8 mouse cellular contexts compared by ENCODE assay signal in the genomic region with DNA sequence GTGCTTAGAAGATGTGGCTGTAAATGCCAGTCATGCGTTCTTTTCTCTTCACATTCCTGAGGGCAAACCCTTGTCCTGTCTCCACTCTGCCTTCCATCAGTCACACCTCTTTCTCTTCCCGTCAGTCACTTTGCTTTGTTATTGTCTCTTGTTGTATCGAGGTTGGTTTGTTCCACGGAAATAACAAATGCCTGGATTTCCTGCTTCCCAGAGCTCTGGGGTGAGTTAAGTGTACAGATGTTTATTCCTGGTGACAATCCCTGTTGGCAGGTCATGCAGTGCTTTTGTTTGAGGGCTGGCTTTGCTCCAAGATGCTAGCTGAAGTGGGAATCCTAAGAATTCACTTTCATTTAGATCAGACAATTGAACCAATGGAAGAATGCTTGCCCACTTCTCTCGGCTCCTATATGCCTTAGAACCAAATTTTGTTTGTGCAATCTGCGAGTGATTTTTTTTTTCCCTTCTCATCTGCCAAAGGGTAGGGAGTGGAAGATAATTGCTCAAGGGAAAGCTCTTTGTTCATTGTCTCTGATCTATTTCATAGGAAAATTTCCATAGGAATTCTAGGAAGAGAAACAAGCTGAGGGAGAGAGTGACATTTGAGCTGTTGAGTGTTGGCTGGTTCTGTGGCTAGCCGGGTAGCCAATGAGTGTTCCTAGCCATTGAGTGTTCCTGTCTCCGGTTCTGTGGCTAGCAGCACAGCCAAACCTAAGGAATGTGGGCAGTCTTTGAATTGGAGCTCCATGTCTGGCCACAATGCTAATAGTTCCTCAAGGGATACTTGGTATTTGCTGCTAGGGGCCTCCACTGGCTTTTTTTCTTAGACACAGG.
DNase-seq lines count a peak whose midpoint lies in the region; ATAC-seq and TF ChIP-seq lines count a peak whose summit lies in the region.

No protein-coding gene starts in this region.

- H3K36me3 ChIP-seq in heart, postnatal 0 days (replicated peaks; ENCODE audit: control insufficient read depth, insufficient read depth, low read length) = no peaks in the 10 kb centered on the region
- no peaks in the 10 kb centered on the region for H3K36me3 ChIP-seq in liver, embryonic 12.5 days

- CTCF ChIA-PET in Patski (lab: Charles Lee) = interaction anchor here (0.8 to 1.6 kb wide), 4 partner anchors 10 to 51 kb away, joined by 3 to 4 read pairs (median 3); no protein-coding TSS in a partner anchor

- no peak for TF ChIP-seq CTCF in Patski (IDR thresholded peaks at IDR 0.05)
- no peak for TF ChIP-seq CTCF in heart, postnatal 0 days (IDR thresholded peaks at IDR 0.05; ENCODE audit: low read depth)

- H3K9ac ChIP-seq in heart, postnatal 0 days (replicated peaks; ENCODE audit: low read depth, low read length) = no peak overlapping the region
- no peak overlapping the region for H3K9ac ChIP-seq in liver, embryonic 12.5 days

- H3K4me1 ChIP-seq in heart, postnatal 0 days (ENCODE audit: control insufficient read depth, insufficient read depth) = peaks cover 20% of the 10 kb centered on the region
- no peaks in the 10 kb centered on the region for H3K4me1 ChIP-seq in liver, embryonic 12.5 days

- peak overlapping the region; percentile 15; the same call in 1 of the 2 replicates for H3K4me3 ChIP-seq in heart, postnatal 0 days (ENCODE audit: low read depth, low read length)
- no peak overlapping the region for H3K4me3 ChIP-seq in liver, embryonic 12.5 days

- H3K4me2 ChIP-seq in heart, postnatal 0 days (ENCODE audit: low read depth, low read length) = peak overlapping the region; percentile 45
- H3K4me2 ChIP-seq in liver, embryonic 12.5 days = no peak overlapping the region

- in situ Hi-C loops in Patski (cut with MboI; ENCODE audit: low pct_unique_long_range_greater_than_20kb) = no loop called here

- WGBS in heart, postnatal 0 days = 6% methylated on average over 8 of the region's 8 CpGs
- WGBS in liver, embryonic 12.5 days (ENCODE audit: insufficient replicate concordance) = 39% methylated on average over 8 of the region's 8 CpGs

- no peaks in the 10 kb centered on the region for H3K9me3 ChIP-seq in heart, postnatal 0 days (replicated peaks; ENCODE audit: control insufficient read depth, low read length)
- no peaks in the 10 kb centered on the region for H3K9me3 ChIP-seq in liver, embryonic 12.5 days (replicated peaks)

- no peaks in the 10 kb centered on the region for H3K27me3 ChIP-seq in Patski
- H3K27me3 ChIP-seq in heart, postnatal 0 days (ENCODE audit: control insufficient read depth, insufficient read depth, low read length) = no peaks in the 10 kb centered on the region
- H3K27me3 ChIP-seq in liver, embryonic 12.5 days (replicated peaks) = no peaks in the 10 kb centered on the region

- H3K27ac ChIP-seq in heart, postnatal 0 days (ENCODE audit: low read depth) = peak overlapping the region; percentile 92
- H3K27ac ChIP-seq in liver, embryonic 12.5 days = 0 out of 2 replicates have a peak overlapping the region, but pooled peaks have one; percentile 14

- POLR2A ChIA-PET in Patski (lab: Charles Lee) = interaction anchor here (0.7 kb wide), 2 partner anchors 9 to 14 kb away, joined by 3 read pairs; no protein-coding TSS in a partner anchor

- ATAC-seq in Patski = peak; percentile 83
- ATAC-seq in heart, postnatal 0 days (ENCODE audit: insufficient read depth, low read depth) = peak; percentile 77
- ATAC-seq in liver, embryonic 12.5 days = no peak
- ATAC-seq in inflammation-experienced regulatory T-cells, adult 6 months = no peak

- peak; percentile 89 for TF ChIP-seq EP300 in heart, postnatal 0 days (IDR thresholded peaks at IDR 0.05; ENCODE audit: low read depth)

- DNase-seq in Patski (ENCODE audit: low read depth, low spot score) = peak; percentile 7
- DNase-seq in embryo, embryonic 11 days = peak; percentile 20
- peak; percentile 83 for DNase-seq in heart, postnatal 0 days (ENCODE audit: low spot score)
- DNase-seq in urinary bladder, postnatal 4 days (ENCODE audit: low spot score in 2 of 2) = no peak
- DNase-seq in cerebellum, postnatal 4 days (ENCODE audit: low spot score in 2 of 2) = no peak
- DNase-seq in thymus, adult 18-20 months = no peak

Comparison
In these comparisons a context has a peak if more than half of its experiments do, and no peak if none do; other contexts are left out.
1. ATAC-seq: peak in Patski (single experiment) and heart, postnatal 0 days (single experiment); none in liver, embryonic 12.5 days (single experiment) and inflammation-experienced regulatory T-cells, adult 6 months (single experiment).
2. DNase-seq: peak in Patski (single experiment), embryo, embryonic 11 days (single experiment) and heart, postnatal 0 days (single experiment); none in urinary bladder, postnatal 4 days (0 of 2), cerebellum, postnatal 4 days (0 of 2) and thymus, adult 18-20 months (0 of 2).